Mouse (Mus musculus) regulatory T cell (primary cell): Measurements from ENCODE around the gene Tgfb3.

Source experiments
- in situ Hi-C: fragments of 300-600 bp; cut with MboI, MseI; formaldehyde crosslinking; loops from one replicate; pipeline ENCODE4 v1.15.1; 2025; ENCODE audit warnings: high pct_unique_total_duplicates

Gene Tgfb3

GRCm38 (mm10) chr12:86078553-86079201 lies at the start of gene Tgfb3:
Gene Tgfb3, minus strand, starts transcription at chr12:86079041.
- in situ Hi-C loops, result loop anchor here (5.0 to 10.0 kb wide), 3 partner anchors 51 to 234 kb away; no protein-coding TSS in a partner anchor

- in situ Hi-C loops, result loop anchor here (5.0 kb wide), 1 partner anchor 274 kb away; no protein-coding TSS in a partner anchor
Measured at GRCm38 (mm10) chr12:86128122-86128521, 49.3 kb upstream of the Tgfb3 start.

GRCm38 (mm10) chr12:86124016-86124415 lies 45.2 kb upstream of the Tgfb3 start:
- in situ Hi-C loops, result no loop called here

- in situ Hi-C loops, result no loop called here
Measured at GRCm38 (mm10) chr12:86116295-86116835, 37.5 kb upstream of the Tgfb3 start.

- in situ Hi-C loops, result no loop called here
Measured at GRCm38 (mm10) chr12:86110637-86111036, 31.8 kb upstream of the Tgfb3 start.

GRCm38 (mm10) chr12:86109531-86109930 lies 30.7 kb upstream of the Tgfb3 start:
- in situ Hi-C loops, result no loop called here

- in situ Hi-C loops, result no loop called here
Measured at GRCm38 (mm10) chr12:86107645-86108044, 28.8 kb upstream of the Tgfb3 start.

- in situ Hi-C loops, result no loop called here
Measured at GRCm38 (mm10) chr12:86106086-86106485, 27.2 kb upstream of the Tgfb3 start.

- in situ Hi-C loops, result no loop called here
Measured at GRCm38 (mm10) chr12:86105546-86105945, 26.7 kb upstream of the Tgfb3 start.

- in situ Hi-C loops, result no loop called here
Measured at GRCm38 (mm10) chr12:86104297-86104696, 25.5 kb upstream of the Tgfb3 start.

GRCm38 (mm10) chr12:86103852-86104251 lies 25.0 kb upstream of the Tgfb3 start:
- in situ Hi-C loops, result no loop called here

GRCm38 (mm10) chr12:86103391-86103790 lies 24.6 kb upstream of the Tgfb3 start:
- in situ Hi-C loops, result no loop called here

GRCm38 (mm10) chr12:86102686-86103085 lies 23.8 kb upstream of the Tgfb3 start:
- in situ Hi-C loops, result no loop called here

GRCm38 (mm10) chr12:86100711-86101110 lies 21.9 kb upstream of the Tgfb3 start:
- in situ Hi-C loops, result no loop called here

GRCm38 (mm10) chr12:86097781-86098180 lies 18.9 kb upstream of the Tgfb3 start:
- in situ Hi-C loops, result no loop called here

- in situ Hi-C loops, result no loop called here
Measured at GRCm38 (mm10) chr12:86095806-86096205, 17.0 kb upstream of the Tgfb3 start.

- in situ Hi-C loops, result loop anchor here (5.0 kb wide), 1 partner anchor 82 kb away; no protein-coding TSS in a partner anchor
Measured at GRCm38 (mm10) chr12:86094075-86094474, 15.2 kb upstream of the Tgfb3 start.

GRCm38 (mm10) chr12:86091601-86092132 lies 12.8 kb upstream of the Tgfb3 start:
- in situ Hi-C loops, result loop anchor here (5.0 kb wide), 1 partner anchor 79 kb away; no protein-coding TSS in a partner anchor

- in situ Hi-C loops, result loop anchor here (5.0 kb wide), 1 partner anchor 78 kb away; no protein-coding TSS in a partner anchor
Measured at GRCm38 (mm10) chr12:86090764-86091163, 11.9 kb upstream of the Tgfb3 start.

GRCm38 (mm10) chr12:86088042-86088441 lies 9.2 kb upstream of the Tgfb3 start:
- in situ Hi-C loops, result no loop called here

- in situ Hi-C loops, result no loop called here
Measured at GRCm38 (mm10) chr12:86086550-86086949, 7.7 kb upstream of the Tgfb3 start.

- in situ Hi-C loops, result no loop called here
Measured at GRCm38 (mm10) chr12:86085873-86086272, 7.0 kb upstream of the Tgfb3 start.

GRCm38 (mm10) chr12:86082481-86083012 lies 3.7 kb upstream of the Tgfb3 start, which contains the start of gene Ift43:
Gene Ift43, plus strand, starts transcription at chr12:86082541.
- in situ Hi-C loops, result no loop called here
